Mouse (Mus musculus): ENCODE results near the gene B3gnt9. TPM values are rescaled to one million over a fixed set of nuclear protein-coding genes. Genes with fewer than 3 reads are reported as not detected.
A peak's percentile ranks its signal among the peaks of the same experiment; 100 is the strongest.
"Not testable (repeated sequence)": the region's sequence is repeated elsewhere in the genome, so short reads cannot be mapped to it uniquely, and the experiment has no call there.

Gene B3gnt9
- total and polyA plus RNA-seq, 2 experiments from 2014 or later: 6.0 to 7.3 TPM

GRCm38 (mm10) chr8:105233126-105233935, 21.6 kb downstream of the B3gnt9 start:
- Histone ChIP-seq H3K36me3 (replicated peaks; ENCODE audit: control insufficient read depth, insufficient read depth, low read length) (peaks cover 29% of the 10 kb centered on the region), H3K4me1 (ENCODE audit: control insufficient read depth, insufficient read depth) (no peaks in the 10 kb centered on the region), H3K27ac (ENCODE audit: low read depth) (no peak overlapping the region), H3K9ac (replicated peaks; ENCODE audit: low read depth, low read length) (no peak overlapping the region), H3K27me3 (ENCODE audit: control insufficient read depth, insufficient read depth, low read length) (no peaks in the 10 kb centered on the region), H3K4me2 (ENCODE audit: low read depth, low read length) (no peak overlapping the region), H3K9me3 (replicated peaks; ENCODE audit: control insufficient read depth, low read length) (no peaks in the 10 kb centered on the region), H3K4me3 (ENCODE audit: low read depth, low read length) (no peak overlapping the region)
- WGBS: 74% methylated on average over 1 of the region's 1 CpGs
- TF ChIP-seq EP300 (IDR thresholded peaks at IDR 0.05; ENCODE audit: low read depth) (no peak), CTCF (IDR thresholded peaks at IDR 0.05; ENCODE audit: low read depth) (no peak)
- ATAC-seq (ENCODE audit: insufficient read depth, low read depth) (no peak), DNase-seq (ENCODE audit: low spot score) (no peak)

- H3K9ac ChIP-seq (replicated peaks; ENCODE audit: low read depth, low read length); H3K9me3 ChIP-seq (replicated peaks; ENCODE audit: control insufficient read depth, low read length); H3K27me3 ChIP-seq (ENCODE audit: control insufficient read depth, insufficient read depth, low read length); H3K4me2 ChIP-seq (ENCODE audit: low read depth, low read length); H3K27ac ChIP-seq (ENCODE audit: low read depth); ATAC-seq (ENCODE audit: insufficient read depth, low read depth); H3K4me3 ChIP-seq (ENCODE audit: low read depth, low read length); DNase-seq (ENCODE audit: low spot score); H3K4me1 ChIP-seq (ENCODE audit: control insufficient read depth, insufficient read depth): not testable (repeated sequence)
- peaks cover 28% of the 10 kb centered on the region for H3K36me3 ChIP-seq (replicated peaks; ENCODE audit: control insufficient read depth, insufficient read depth, low read length)
- WGBS: 92% methylated on average over 4 of the region's 4 CpGs
Observed at GRCm38 (mm10) chr8:105232321-105232693, 22.6 kb downstream of the B3gnt9 start.

GRCm38 (mm10) chr8:105231503-105232320, 23.2 kb downstream of the B3gnt9 start:
- no peak overlapping the region for H3K9ac ChIP-seq (replicated peaks; ENCODE audit: low read depth, low read length)
- DNase-seq (ENCODE audit: low spot score) (no peak), ATAC-seq (ENCODE audit: insufficient read depth, low read depth) (no peak)
- no peaks in the 10 kb centered on the region for H3K27me3 ChIP-seq (ENCODE audit: control insufficient read depth, insufficient read depth, low read length)
- H3K4me1 ChIP-seq (ENCODE audit: control insufficient read depth, insufficient read depth): no peaks in the 10 kb centered on the region
- 76% methylated on average over 12 of the region's 12 CpGs for WGBS
- H3K4me3 ChIP-seq (ENCODE audit: low read depth, low read length): no peak overlapping the region
- no peak for TF ChIP-seq CTCF (IDR thresholded peaks at IDR 0.05; ENCODE audit: low read depth)
- TF ChIP-seq EP300 (IDR thresholded peaks at IDR 0.05; ENCODE audit: low read depth): no peak
- peaks cover 28% of the 10 kb centered on the region for H3K36me3 ChIP-seq (replicated peaks; ENCODE audit: control insufficient read depth, insufficient read depth, low read length)
- H3K4me2 ChIP-seq (ENCODE audit: low read depth, low read length): no peak overlapping the region
- H3K27ac ChIP-seq (ENCODE audit: low read depth): no peak overlapping the region
- H3K9me3 ChIP-seq (replicated peaks; ENCODE audit: control insufficient read depth, low read length): no peaks in the 10 kb centered on the region

GRCm38 (mm10) chr8:105225917-105226316, 29.0 kb downstream of the B3gnt9 start:
- Histone ChIP-seq H3K4me3 (ENCODE audit: low read depth, low read length) (peak overlapping the region; percentile 99), H3K4me1 (ENCODE audit: control insufficient read depth, insufficient read depth) (peaks cover 17% of the 10 kb centered on the region), H3K4me2 (ENCODE audit: low read depth, low read length) (peak overlapping the region; percentile 96), H3K9ac (replicated peaks; ENCODE audit: low read depth, low read length) (peak overlapping the region; percentile 94), H3K27me3 (ENCODE audit: control insufficient read depth, insufficient read depth, low read length) (no peaks in the 10 kb centered on the region), H3K36me3 (replicated peaks; ENCODE audit: control insufficient read depth, insufficient read depth, low read length) (no peaks in the 10 kb centered on the region), H3K27ac (ENCODE audit: low read depth) (peak overlapping the region; percentile 92), H3K9me3 (replicated peaks; ENCODE audit: control insufficient read depth, low read length) (no peaks in the 10 kb centered on the region)
- ATAC-seq (ENCODE audit: insufficient read depth, low read depth) (no peak), DNase-seq (ENCODE audit: low spot score) (no peak)
- WGBS: 16% methylated on average over 6 of the region's 6 CpGs
- no peak for TF ChIP-seq EP300 (IDR thresholded peaks at IDR 0.05; ENCODE audit: low read depth)
- no peak for TF ChIP-seq CTCF (IDR thresholded peaks at IDR 0.05; ENCODE audit: low read depth)

- ATAC-seq (ENCODE audit: insufficient read depth, low read depth): no peak
- Histone ChIP-seq H3K4me3 (ENCODE audit: low read depth, low read length) (peak overlapping the region; percentile 99), H3K9ac (replicated peaks; ENCODE audit: low read depth, low read length) (peak overlapping the region; percentile 94), H3K27me3 (ENCODE audit: control insufficient read depth, insufficient read depth, low read length) (no peaks in the 10 kb centered on the region), H3K27ac (ENCODE audit: low read depth) (peak overlapping the region; percentile 92), H3K4me2 (ENCODE audit: low read depth, low read length) (peak overlapping the region; percentile 96), H3K36me3 (replicated peaks; ENCODE audit: control insufficient read depth, insufficient read depth, low read length) (no peaks in the 10 kb centered on the region), H3K9me3 (replicated peaks; ENCODE audit: control insufficient read depth, low read length) (no peaks in the 10 kb centered on the region), H3K4me1 (ENCODE audit: control insufficient read depth, insufficient read depth) (peaks cover 17% of the 10 kb centered on the region)
- 0% methylated on average over 27 of the region's 27 CpGs for WGBS
- no peak for DNase-seq (ENCODE audit: low spot score)
- no peak for TF ChIP-seq EP300 (IDR thresholded peaks at IDR 0.05; ENCODE audit: low read depth)
- no peak for TF ChIP-seq CTCF (IDR thresholded peaks at IDR 0.05; ENCODE audit: low read depth)
Observed at GRCm38 (mm10) chr8:105225272-105225593, 29.7 kb downstream of the B3gnt9 start.
